9 mouse cellular contexts compared by ENCODE assay signal in genomic region chr2:90565192-90565929, GRCm38 (mm10). TPM values are rescaled to one million over a fixed set of nuclear protein-coding genes. Genes with fewer than 3 reads are reported as not detected.
A peak's percentile ranks its signal among the peaks of the same experiment; 100 is the strongest.
DNase-seq lines count a peak whose midpoint lies in the region; ATAC-seq and TF ChIP-seq lines count a peak whose summit lies in the region.
"Had no signal": no experiment of that assay in that cellular context is flagged by ENCODE, and none has a peak within 500 bp of the region (broad histone marks: within the 10 kb centered on the region; RNA-seq: fewer than 3 reads in every experiment).

No protein-coding gene starts in this region.

- peaks cover 61% of the 10 kb centered on the region for H3K4me1 ChIP-seq in liver, embryonic 16.5 days (ENCODE audit: control insufficient read depth, low read depth, low read length)

- H3K36me3 ChIP-seq in liver, embryonic 16.5 days (ENCODE audit: control insufficient read depth, insufficient read depth), result no peaks in the 10 kb centered on the region

- peak overlapping the region; percentile 33 for H3K4me2 ChIP-seq in liver, embryonic 16.5 days (ENCODE audit: low read depth, low read length)

- peak; percentile 83 for ATAC-seq in Patski
- ATAC-seq in liver, embryonic 16.5 days (ENCODE audit: low read depth), result peak; percentile 62
- ATAC-seq in monocyte, adult 5-6 weeks (replicated peaks; ENCODE audit: insufficient number of reproducible peaks, low FRiP score, low TSS enrichment, poor library complexity, severe bottlenecking), result no peak

- H3K4me3 ChIP-seq in liver, embryonic 16.5 days (ENCODE audit: low read depth, low read length), result no peak overlapping the region

- peak overlapping the region; percentile 55 for H3K9ac ChIP-seq in liver, embryonic 16.5 days (ENCODE audit: low read depth, low read length)

- 70% methylated on average over 7 of the region's 7 CpGs for WGBS in liver, embryonic 16.5 days (ENCODE audit: insufficient replicate concordance)

- H3K27ac ChIP-seq in liver, embryonic 16.5 days (ENCODE audit: low read length), result peak overlapping the region; percentile 85

- CTCF ChIA-PET in Patski (lab: Charles Lee), result interaction anchor here (0.7 to 2.2 kb wide), 13 partner anchors 10 to 114 kb away, joined by 3 to 15 read pairs (median 4); partner anchors contain the start of gene Ptprj

- DNase-seq in 416B (ENCODE audit: low read depth) (peak; percentile 84), Patski (ENCODE audit: low read depth, low spot score) (peak; percentile 88)
- peak; percentile 96 for DNase-seq in kidney, adult 9 months
- no peak for DNase-seq in left cerebral cortex, adult 18-20 months (ENCODE audit: low spot score in 2 of 2)
- no peak for DNase-seq in adrenal gland, adult 2 months
- DNase-seq: adrenal gland, postnatal 25 days; midbrain, embryonic 14.5 days had no signal

- no peak for TF ChIP-seq CTCF in Patski (IDR thresholded peaks at IDR 0.05)

- POLR2A ChIA-PET in Patski (lab: Charles Lee), result interaction anchor here (1.0 to 2.0 kb wide), 4 partner anchors 13 to 75 kb away, joined by 6 to 9 read pairs (median 6); no protein-coding TSS in a partner anchor

- no peaks in the 10 kb centered on the region for H3K27me3 ChIP-seq in Patski
- no peaks in the 10 kb centered on the region for H3K27me3 ChIP-seq in liver, embryonic 16.5 days (ENCODE audit: control insufficient read depth, insufficient read depth, low read depth, low read length)

- in situ Hi-C loops in Patski (cut with MboI; ENCODE audit: low pct_unique_long_range_greater_than_20kb), result loop anchor here (5.0 kb wide), 1 partner anchor 83 kb away; no protein-coding TSS in a partner anchor

- no peaks in the 10 kb centered on the region for H3K9me3 ChIP-seq in liver, embryonic 16.5 days (replicated peaks; ENCODE audit: control insufficient read depth, low read length)

RNA-seq across cellular contexts. Expression of gene Ptprj, which starts 15.1 kb away (rescaled TPM):
- polyA plus RNA-seq in Patski (2021), result 51.0 TPM
- 2.1 and 2.2 TPM in 2 replicates for polyA plus RNA-seq in liver, embryonic 16.5 days (2015; fragmentation: Nextera tagmentation; extraction: Ambion mirVana)
- 100 to 1,000 TPM in 1 of 2 experiments, 10 to 100 TPM in 1; 99.3 to 104 TPM for total RNA-seq in left cerebral cortex, adult 18-20 months (2021)
- 224 to 262 TPM (median 261 TPM) in 3 replicates for total RNA-seq in monocyte, adult 5-6 weeks (2017)
- total RNA-seq in adrenal gland, adult 2 months (2021), result 10 to 100 TPM; 15.2 to 20.6 TPM
- polyA plus RNA-seq in adrenal gland, adult 2 months (2012; rRNA removed), result 2.4 and 2.6 TPM in 2 replicates

Comparison
In these comparisons a context has a peak if more than half of its experiments do, and no peak if none do; other contexts are left out.
1. DNase-seq: peak in 416B (single experiment), Patski (single experiment) and kidney, adult 9 months (single experiment); none in left cerebral cortex, adult 18-20 months (0 of 2) and adrenal gland, adult 2 months (single experiment).
2. RNA of gene Ptprj, which starts 15.1 kb away (total RNA-seq): 224 to 262 TPM in monocyte, adult 5-6 weeks and 99.3 to 104 TPM in left cerebral cortex, adult 18-20 months; 15.2 to 20.6 TPM in adrenal gland, adult 2 months; every median in the first group is over 4 times any median in the second.